Mouse (Mus musculus) skeletal muscle tissue, adult 2 months (tissue): ENCODE measurements around the gene Aim2.

Experiments
- DNase-seq: peaks from one replicate; pipeline ENCODE4 v3.0.0-alpha.2; 2012; ENCODE audit warnings: low read depth, low spot score

Aim2 gene

DNA sequence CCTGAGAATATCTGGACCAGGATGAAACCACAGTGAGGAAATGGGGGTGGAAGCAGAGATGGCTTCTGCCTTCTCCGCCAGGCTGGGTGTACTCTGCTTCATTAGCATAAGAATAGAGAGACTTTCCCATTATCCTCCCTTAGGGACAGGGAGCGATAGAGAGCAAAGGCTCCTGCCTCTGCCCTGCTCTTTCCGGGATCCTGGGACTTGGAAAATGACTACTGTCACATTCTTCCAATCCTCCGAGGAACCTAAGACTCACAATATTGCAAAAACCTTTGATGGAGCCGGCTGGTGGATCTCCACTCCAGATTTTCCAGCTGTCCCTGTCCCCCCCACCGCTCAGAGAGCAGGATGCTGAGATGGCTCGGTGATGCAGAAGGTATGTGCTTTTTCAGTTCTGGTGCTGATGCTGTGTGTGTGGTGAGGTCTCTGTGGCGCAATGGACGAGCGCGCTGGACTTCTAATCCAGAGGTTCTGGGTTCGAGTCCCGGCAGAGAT lies 39.3 kb downstream of the Aim2 start:
- DNase-seq, result no peak

- DNase-seq, result no peak
Measured at GRCm38 (mm10) chr1:173391754-173392153, 41.1 kb downstream of the Aim2 start.

DNA sequence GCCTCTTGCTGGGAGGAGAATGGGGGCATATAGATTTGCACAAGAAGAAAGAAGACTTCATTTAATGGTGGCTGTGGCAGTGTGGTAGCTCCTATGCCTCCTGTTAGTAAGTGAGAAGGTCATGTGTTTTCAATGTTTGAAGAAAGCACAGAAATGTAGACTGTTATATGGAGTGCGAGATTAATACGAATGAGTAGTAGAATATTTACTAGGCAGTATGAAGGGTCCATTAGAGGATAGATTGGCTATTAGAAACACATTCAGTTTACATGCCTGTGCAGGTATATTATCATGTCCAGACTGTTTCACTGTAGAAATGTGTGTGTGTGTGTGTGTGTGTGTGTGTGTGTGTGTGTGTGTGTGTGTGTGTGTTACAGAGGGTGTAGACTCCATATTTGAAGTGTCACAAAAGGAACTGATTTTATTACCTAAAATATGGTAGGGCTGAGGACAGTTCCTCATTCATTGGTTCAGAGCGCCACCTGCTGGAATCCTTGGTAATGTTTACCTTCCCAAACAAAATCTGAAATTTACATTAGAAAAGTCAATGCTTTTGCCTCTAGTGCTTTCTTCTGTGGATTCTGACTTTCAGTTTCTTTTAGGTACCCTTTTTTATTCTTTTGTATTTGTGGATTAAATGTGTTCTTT lies 47.8 kb downstream of the Aim2 start:
- DNase-seq, result peak; percentile 5

DNA sequence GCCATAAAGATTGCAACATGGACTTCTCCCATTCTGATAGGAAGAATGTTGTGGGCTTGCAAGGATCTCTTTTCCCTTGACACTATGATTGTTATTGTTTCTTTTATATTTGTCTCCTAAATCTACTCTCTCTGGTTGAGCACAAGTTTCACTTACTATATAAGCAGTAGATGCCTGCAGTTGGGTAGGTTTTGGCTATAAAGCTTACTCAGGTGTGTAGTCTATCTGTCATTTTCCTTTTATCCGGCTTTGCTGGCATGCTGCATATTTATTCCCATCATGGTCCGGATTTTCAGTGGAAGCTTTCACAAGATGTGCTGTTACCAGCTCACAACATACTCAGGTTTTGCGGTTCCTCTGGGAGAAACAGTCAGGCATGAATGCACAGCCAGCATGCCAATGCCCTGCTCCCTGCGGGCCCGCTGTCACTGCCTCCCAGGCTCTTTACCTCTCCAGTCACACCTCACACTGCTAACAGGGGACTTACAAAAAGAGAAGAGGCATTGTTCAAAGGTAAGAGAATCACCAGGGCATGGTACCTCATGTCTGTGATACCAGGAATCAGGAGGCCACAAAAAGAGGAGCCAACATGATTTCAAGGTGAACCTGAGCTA lies 54.1 kb downstream of the Aim2 start:
- DNase-seq, result no peak

DNA sequence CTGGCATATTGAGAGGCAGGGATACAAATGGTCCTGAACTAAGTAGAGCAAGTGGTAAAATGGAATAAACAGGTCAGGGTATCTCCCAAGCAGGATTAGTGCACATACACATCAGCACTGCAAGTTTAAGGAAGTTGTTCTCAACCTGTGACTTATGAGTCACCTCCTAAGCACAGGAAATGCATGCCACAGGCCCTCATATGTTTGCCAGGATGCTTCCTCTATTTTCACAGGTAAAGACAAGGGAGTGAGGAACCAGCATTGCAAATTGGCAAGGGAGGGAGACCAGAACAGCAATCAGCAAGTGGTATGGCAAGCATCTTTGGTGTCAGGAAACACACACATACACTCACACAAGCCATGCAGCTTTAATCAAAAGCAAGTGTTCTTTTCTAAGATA lies 58.4 kb downstream of the Aim2 start:
- DNase-seq, result no peak

GRCm38 (mm10) chr1:173411863-173412262 lies 61.2 kb downstream of the Aim2 start:
- no peak for DNase-seq

- DNase-seq, result no peak
Measured at GRCm38 (mm10) chr1:173414631-173415030, 64.0 kb downstream of the Aim2 start.

GRCm38 (mm10) chr1:173418516-173418915 lies 67.8 kb downstream of the Aim2 start:
- DNase-seq, result no peak

- DNase-seq, result peak; percentile 21
Measured at GRCm38 (mm10) chr1:173418936-173419621, 68.4 kb downstream of the Aim2 start.

GRCm38 (mm10) chr1:173420374-173420773 lies 69.7 kb downstream of the Aim2 start:
- DNase-seq, result peak; percentile 14

DNA sequence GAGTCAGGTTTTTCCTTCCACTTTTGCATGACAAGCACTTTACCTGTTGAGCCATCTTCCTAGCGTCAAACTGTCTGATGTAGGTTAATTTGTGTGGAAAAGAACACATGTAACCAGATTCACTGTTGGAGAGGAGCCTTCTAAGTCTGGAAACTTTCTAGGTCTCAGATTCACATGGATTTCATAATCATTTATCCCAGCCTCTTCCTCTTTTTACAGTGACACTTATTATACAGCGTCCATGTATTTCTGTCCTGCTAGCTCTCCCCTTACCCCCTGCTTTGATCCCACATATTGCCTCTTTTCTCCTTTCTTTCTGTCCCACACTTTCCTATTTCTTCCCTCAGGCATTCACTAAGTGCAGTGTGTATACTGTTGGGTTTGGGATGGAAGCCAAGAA lies 75.7 kb downstream of the Aim2 start:
- no peak for DNase-seq

DNA sequence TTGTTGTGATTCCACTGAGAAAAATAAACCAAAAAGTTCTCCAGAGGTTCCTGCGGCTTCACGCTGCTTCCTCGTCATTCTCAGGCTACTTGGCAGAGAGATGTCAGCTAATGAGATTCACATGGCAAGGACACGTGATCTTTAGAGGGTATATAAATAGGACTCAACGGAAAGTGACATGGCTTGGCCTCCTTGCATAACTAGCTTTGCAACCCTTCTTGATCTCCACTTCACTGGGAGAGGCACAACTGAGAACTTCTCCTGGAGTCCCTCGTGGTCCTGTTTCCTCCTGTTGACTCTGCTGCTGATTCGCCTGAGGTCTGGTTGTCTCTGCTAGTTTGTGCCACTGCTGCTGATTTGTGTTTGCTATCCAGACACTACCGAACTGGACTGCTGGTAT lies 76.7 kb downstream of the Aim2 start:
- peak; percentile 22 for DNase-seq

GRCm38 (mm10) chr1:173429995-173430699 lies 79.5 kb downstream of the Aim2 start:
- DNase-seq, result no peak

DNA sequence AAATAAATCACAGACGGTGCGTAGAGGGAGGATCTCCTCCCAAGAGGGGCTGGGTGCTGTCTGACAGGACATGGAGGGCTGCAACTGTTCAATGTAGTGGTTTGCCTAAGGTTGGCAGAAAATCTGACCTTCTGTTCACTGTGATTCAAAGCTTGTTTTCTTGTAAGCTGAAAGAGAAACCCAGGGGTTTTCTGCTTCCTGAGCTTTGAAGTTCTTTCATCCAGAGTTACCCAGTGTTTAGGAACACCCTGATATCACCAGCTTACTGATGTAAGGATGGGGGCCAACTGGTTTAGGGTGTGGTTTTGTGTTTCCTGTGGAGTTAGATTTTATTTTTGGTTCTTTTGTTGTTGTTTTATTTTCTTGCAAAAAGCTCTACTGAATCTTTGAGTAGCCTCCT lies 81.7 kb downstream of the Aim2 start:
- DNase-seq, result no peak

DNA sequence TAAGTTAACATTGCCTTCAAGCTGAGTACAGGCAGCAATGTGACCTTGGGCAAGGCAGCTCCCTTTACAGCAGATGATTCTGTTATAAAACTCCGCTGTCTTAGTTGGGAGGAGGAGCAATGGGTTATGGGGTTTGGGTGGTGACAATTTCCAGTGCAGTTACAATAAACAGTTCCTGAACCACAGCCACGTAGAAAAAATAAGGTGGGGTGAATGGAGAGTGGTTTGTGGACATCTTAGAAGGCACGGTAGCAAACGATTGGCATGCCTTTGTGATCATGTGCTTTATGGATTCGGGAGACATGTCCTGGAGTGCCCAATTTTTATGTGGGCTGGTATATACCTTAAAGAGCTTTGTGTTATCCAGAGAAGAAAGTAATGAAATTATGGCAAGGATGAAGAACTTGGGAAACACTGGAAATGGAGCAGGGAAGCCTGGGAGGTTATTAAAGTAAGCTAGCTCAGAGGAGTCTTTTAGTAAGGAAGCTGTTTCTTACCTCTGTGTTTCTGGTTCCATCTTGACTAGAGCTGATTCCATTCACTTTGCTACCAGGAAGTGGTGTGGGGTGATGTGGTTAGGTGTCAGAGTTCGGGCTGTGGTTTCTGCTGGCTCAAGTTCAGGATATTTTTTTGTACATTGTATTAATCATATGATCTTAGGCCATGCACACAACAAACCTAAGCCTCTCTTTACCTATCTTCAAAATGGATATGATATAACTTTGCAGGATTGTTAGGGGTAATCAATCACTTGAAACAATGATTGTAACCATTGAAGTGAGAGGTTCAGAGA lies 86.7 kb downstream of the Aim2 start:
- no peak for DNase-seq

GRCm38 (mm10) chr1:173440681-173441080 lies 90.0 kb downstream of the Aim2 start:
- no peak for DNase-seq

- DNase-seq, result no peak
Measured at GRCm38 (mm10) chr1:173441210-173441609, 90.5 kb downstream of the Aim2 start.

GRCm38 (mm10) chr1:173443061-173443460 lies 92.4 kb downstream of the Aim2 start:
- no peak for DNase-seq

- no peak for DNase-seq
Measured at GRCm38 (mm10) chr1:173447067-173447466, 96.4 kb downstream of the Aim2 start.

DNA sequence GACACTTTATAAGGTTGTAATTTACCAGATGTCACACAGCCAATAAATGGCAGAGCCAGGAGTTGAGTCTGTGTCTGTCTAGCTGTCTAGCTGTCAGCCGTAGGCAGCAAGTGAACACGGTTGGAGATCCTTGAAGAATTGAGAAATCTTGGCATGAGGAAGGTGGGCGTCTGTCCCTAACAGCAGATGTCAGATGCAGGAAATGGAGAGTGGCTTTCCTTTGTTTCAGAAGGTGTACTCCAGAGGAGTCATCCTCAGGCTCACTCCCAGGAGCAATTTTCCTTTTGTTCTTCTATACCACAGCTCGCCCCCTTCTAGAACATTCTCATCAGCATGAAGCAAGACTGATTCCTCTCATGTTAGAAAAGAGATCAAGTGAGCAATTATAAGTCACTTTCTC lies 99.9 kb downstream of the Aim2 start:
- DNase-seq, result no peak

DNA sequence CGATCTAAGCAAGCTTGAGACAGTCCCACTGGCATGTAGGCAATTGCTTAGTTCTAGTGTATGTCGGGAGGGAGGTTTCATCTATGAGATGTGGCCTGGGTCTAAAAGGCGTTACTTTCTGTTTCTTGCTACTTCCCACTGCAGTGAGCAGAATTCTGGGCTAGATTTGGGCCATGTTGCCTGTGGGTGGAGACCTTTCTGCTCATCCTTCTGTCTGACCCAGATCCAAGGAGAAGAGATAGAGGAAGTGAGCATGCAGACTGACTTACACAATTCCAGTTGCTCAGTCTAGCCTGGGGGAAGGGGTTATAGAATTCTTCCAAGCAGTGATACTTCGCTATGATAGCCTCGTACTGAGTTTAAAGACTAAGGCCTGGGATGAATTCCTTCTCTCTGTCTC lies 101.0 kb downstream of the Aim2 start:
- DNase-seq, result no peak
